Mouse (Mus musculus) lung, postnatal 0 days (tissue): Measurements from ENCODE around the gene Slc1a7. TPM values are rescaled to one million over a fixed set of nuclear protein-coding genes. Genes with fewer than 3 reads are reported as not detected.

Experiments
- ATAC-seq: fragments of 200-750 bp; cut with Nextera tagmentation; 2 replicates; pipeline ENCODE4 v1.8.0; 2017; ENCODE audit warnings: moderate library complexity
- DNase-seq: peaks from one replicate; pipeline ENCODE4 v3.0.0-alpha.2; 2016; ENCODE audit warnings: low spot score
- H3K27ac ChIP-seq: fragments of 300-500 bp; sonication (generic); 2 replicates; pipeline ENCODE4 v1.5.1; 2014; ENCODE audit warnings: antibody characterized with exemption, mild to moderate bottlenecking, low read length, mixed read lengths
- H3K27me3 ChIP-seq: fragments of 300-500 bp; sonication (generic); replicated peaks from 2 replicates; pipeline ENCODE4 v1.6.1; 2014; ENCODE audit warnings: low read length, mixed read lengths; ENCODE audit not compliant: insufficient read depth
- H3K36me3 ChIP-seq: fragments of 300-500 bp; sonication (generic); 2 replicates; pipeline ENCODE4 v1.6.1; 2014; ENCODE audit warnings: low read length, mixed read lengths; ENCODE audit not compliant: insufficient read depth
- H3K4me1 ChIP-seq: fragments of 300-500 bp; sonication (generic); 2 replicates; pipeline ENCODE4 v1.6.1; 2014; ENCODE audit warnings: antibody characterized with exemption, low read depth, low read length, mixed read lengths; ENCODE audit not compliant: insufficient read depth
- H3K4me2 ChIP-seq: fragments of 300-500 bp; sonication (generic); replicated peaks from 2 replicates; pipeline ENCODE4 v1.6.1; 2014; ENCODE audit warnings: low read depth, mild to moderate bottlenecking, low read length, moderate library complexity, mixed read lengths
- H3K4me3 ChIP-seq: fragments of 300-500 bp; sonication (generic); 2 replicates; pipeline ENCODE4 v1.5.1; 2014; ENCODE audit warnings: low read depth, low read length
- H3K9ac ChIP-seq: fragments of 300-500 bp; sonication (generic); replicated peaks from 2 replicates; pipeline ENCODE4 v1.6.1; 2014; ENCODE audit warnings: low read depth, mild to moderate bottlenecking
- H3K9me3 ChIP-seq: fragments of 300-500 bp; sonication (generic); 2 replicates; pipeline ENCODE4 v1.6.1; 2016; ENCODE audit warnings: low read length, mixed read lengths
- CTCF ChIP-seq: IDR thresholded peaks from 2 replicates; pipeline ENCODE4 v1.5.1; 2016; ENCODE audit warnings: antibody characterized with exemption, mild to moderate bottlenecking
- EP300 ChIP-seq: IDR thresholded peaks from 2 replicates; pipeline ENCODE4 v1.6.1; 2016; ENCODE audit warnings: antibody characterized with exemption, mild to moderate bottlenecking, control low read depth
- WGBS: fragments of 180-500 bp; shearing (Covaris S2); extraction: QIAGEN DNeasy Blood & Tissue Kit; methylation state at CpG from one replicate; pipeline ENCODE4 v1.1.7; 2014; 5-methylcytosine and 5-hydroxymethylcytosine counted together
- polyA plus RNA-seq: library from polyadenylated mRNA; unstranded; fragments of >200 nt; fragmentation: Nextera tagmentation; extraction: Ambion mirVana; gene quantifications from 2 replicates; pipeline ENCODE4 v1.2.1, GENCODE M21; 2015

Slc1a7 gene
- polyA plus RNA-seq, 1 experiment from 2014 or later = 0.17 TPM

DNA sequence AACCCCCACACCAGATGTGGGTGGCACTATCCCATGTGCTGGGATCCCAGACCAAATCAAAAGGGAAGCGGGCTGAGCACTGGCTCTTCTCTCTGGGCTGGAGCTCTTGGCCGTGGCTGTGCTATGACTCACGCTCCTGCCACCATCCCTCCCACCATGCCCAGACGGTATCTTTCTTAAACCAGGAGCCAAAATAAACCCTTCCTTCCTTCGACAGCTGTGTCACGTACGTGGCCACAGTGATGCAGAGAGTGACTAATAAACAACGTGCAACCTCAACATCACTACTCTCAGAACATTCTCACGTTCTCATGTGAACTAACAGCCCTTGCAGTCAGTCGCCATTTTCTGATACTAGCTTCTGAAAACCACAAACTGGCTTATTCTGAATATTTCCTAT, 90.0 kb downstream of the Slc1a7 start:
- Histone ChIP-seq H3K9ac (no peak overlapping the region), H3K4me3 (no peak overlapping the region), H3K27ac (no peak overlapping the region), H3K4me2 (no peak overlapping the region), H3K9me3 (no peaks in the 10 kb centered on the region), H3K27me3 (no peaks in the 10 kb centered on the region), H3K4me1 (no peaks in the 10 kb centered on the region), H3K36me3 (peaks cover 31% of the 10 kb centered on the region)
- peak; percentile 81 for TF ChIP-seq EP300
- no peak for TF ChIP-seq CTCF
- DNase-seq = peak; percentile 78
- 47% methylated on average over 10 of the region's 10 CpGs for whole genome bisulfite sequencing
- peak; percentile 90 for ATAC-seq

- Histone ChIP-seq H3K27ac (0 out of 2 replicates have a peak overlapping the region, but pooled peaks have one; percentile 0), H3K4me1 (no peaks in the 10 kb centered on the region; the same call in 1 of the 2 replicates), H3K9me3 (no peaks in the 10 kb centered on the region), H3K36me3 (peaks cover 24% of the 10 kb centered on the region; the same call in 1 of the 2 replicates), H3K27me3 (no peaks in the 10 kb centered on the region), H3K9ac (no peak overlapping the region), H3K4me2 (no peak overlapping the region), H3K4me3 (no peak overlapping the region)
- DNase-seq = no peak
- 83% methylated on average over 19 of the region's 19 CpGs for whole genome bisulfite sequencing
- TF ChIP-seq CTCF (no peak), EP300 (no peak)
- ATAC-seq = no peak
Measured at GRCm38 (mm10) chr4:108059601-108060379, 91.7 kb downstream of the Slc1a7 start.

DNA sequence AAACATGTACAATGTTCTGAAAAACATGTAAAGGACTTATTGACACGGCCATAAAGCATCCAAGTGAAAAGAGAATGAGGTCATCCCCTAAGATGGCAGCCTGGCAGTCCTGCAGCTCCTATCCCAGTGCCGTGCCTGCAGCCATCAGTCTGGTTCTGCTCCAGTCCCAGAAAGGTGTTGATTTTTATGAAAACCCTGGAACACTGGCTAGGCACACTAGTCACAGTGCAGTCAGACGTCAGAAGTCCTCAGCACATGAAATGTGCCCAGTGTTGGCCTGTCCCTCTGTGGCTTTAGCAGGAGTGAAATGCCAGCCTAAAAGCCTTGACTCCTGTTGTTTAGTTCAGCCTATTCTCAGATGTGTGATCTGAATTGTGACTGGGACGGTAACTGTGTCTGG, 92.6 kb downstream of the Slc1a7 start:
- no peak overlapping the region for H3K27ac ChIP-seq
- H3K27me3 ChIP-seq = no peaks in the 10 kb centered on the region
- 89% methylated on average over 4 of the region's 4 CpGs for WGBS
- TF ChIP-seq CTCF = no peak
- no peak for TF ChIP-seq EP300
- no peak overlapping the region for H3K4me2 ChIP-seq
- H3K4me3 ChIP-seq = no peak overlapping the region
- H3K9ac ChIP-seq = no peak overlapping the region
- DNase-seq (no peak), ATAC-seq (no peak)
- no peaks in the 10 kb centered on the region for H3K9me3 ChIP-seq
- peaks cover 21% of the 10 kb centered on the region; the same call in 1 of the 2 replicates for H3K36me3 ChIP-seq
- no peaks in the 10 kb centered on the region; the same call in 1 of the 2 replicates for H3K4me1 ChIP-seq

DNA sequence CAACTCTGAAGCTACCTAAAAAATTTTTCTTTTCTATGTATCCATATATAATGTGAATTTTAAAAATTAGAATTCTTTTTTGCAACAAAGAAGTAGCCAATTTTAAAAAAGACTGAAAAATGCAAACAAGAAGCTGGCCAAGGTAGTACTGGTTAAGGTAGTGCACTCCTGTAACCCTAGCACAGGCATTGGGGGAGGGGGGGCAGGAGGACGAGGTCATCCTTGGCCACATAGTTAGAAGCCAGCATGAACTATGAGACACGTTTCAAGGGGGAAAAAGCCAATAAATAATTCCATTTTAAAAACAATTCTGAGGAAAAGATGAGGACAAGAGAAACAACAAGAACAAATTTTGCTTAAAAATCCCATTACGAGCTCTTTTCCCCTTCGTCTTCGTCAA, 94.4 kb downstream of the Slc1a7 start:
- Histone ChIP-seq H3K9ac (no peak overlapping the region), H3K27ac (no peak overlapping the region), H3K9me3 (no peaks in the 10 kb centered on the region), H3K4me2 (no peak overlapping the region), H3K4me3 (no peak overlapping the region), H3K27me3 (no peaks in the 10 kb centered on the region), H3K36me3 (peaks cover 19% of the 10 kb centered on the region; the same call in 1 of the 2 replicates), H3K4me1 (no peaks in the 10 kb centered on the region; the same call in 1 of the 2 replicates)
- 89% methylated on average over 5 of the region's 5 CpGs for WGBS
- no peak for TF ChIP-seq EP300
- TF ChIP-seq CTCF = no peak
- ATAC-seq = no peak
- no peak for DNase-seq

Other genes with a start within 250 kb of the Slc1a7 start
- 0.56 TPM in 2 replicates for gene Lrp8, start 166.1 kb upstream of the Slc1a7 start, polyA plus RNA-seq
- gene Magoh, start 88.6 kb upstream of the Slc1a7 start, polyA plus RNA-seq = 111 TPM in 2 replicates
- gene 0610037L13Rik, start 78.5 kb upstream of the Slc1a7 start, polyA plus RNA-seq = 92.4 and 92.7 TPM in 2 replicates
- gene Cpt2, start 44.7 kb upstream of the Slc1a7 start, polyA plus RNA-seq = 32.2 and 33.9 TPM in 2 replicates
- gene Podn, start 128.1 kb downstream of the Slc1a7 start, polyA plus RNA-seq = 2.8 and 3.3 TPM in 2 replicates
- gene Scp2, start 176.7 kb downstream of the Slc1a7 start, polyA plus RNA-seq = 495 and 532 TPM in 2 replicates
- 43.4 and 52.8 TPM in 2 replicates for gene Echdc2, start 197.1 kb downstream of the Slc1a7 start, polyA plus RNA-seq
- gene Zyg11a, start 249.7 kb downstream of the Slc1a7 start, polyA plus RNA-seq = not detected in 2 replicates